Mouse (Mus musculus) stomach, embryonic 15.5 days (tissue): ENCODE results near the gene Ptk7. TPM values are rescaled to one million over a fixed set of nuclear protein-coding genes. Genes with fewer than 3 reads are reported as not detected.

Experiments
- ATAC-seq: fragments of 200-750 bp; cut with Nextera tagmentation; 2 replicates; pipeline ENCODE4 v1.8.0; 2017; ENCODE audit warnings: low read depth, moderate number of reproducible peaks, moderate TSS enrichment; ENCODE audit not compliant: insufficient read depth, low FRiP score
- H3K27ac ChIP-seq: fragments of 300-500 bp; sonication (generic); 2 replicates; pipeline ENCODE4 v1.5.1; 2015; ENCODE audit warnings: mild to moderate bottlenecking, inconsistent platforms
- H3K27me3 ChIP-seq: fragments of 300-500 bp; sonication (generic); replicated peaks from 2 replicates; pipeline ENCODE4 v1.6.1; 2015; ENCODE audit warnings: inconsistent platforms
- H3K36me3 ChIP-seq: fragments of 300-500 bp; sonication (generic); 2 replicates; pipeline ENCODE4 v1.6.1; 2015; ENCODE audit warnings: inconsistent platforms
- H3K4me1 ChIP-seq: fragments of 300-500 bp; sonication (generic); 2 replicates; pipeline ENCODE4 v1.6.1; 2015; ENCODE audit warnings: inconsistent platforms
- H3K4me2 ChIP-seq: fragments of 300-500 bp; sonication (generic); 2 replicates; pipeline ENCODE4 v1.6.1; 2015; ENCODE audit warnings: mild to moderate bottlenecking, inconsistent platforms
- H3K4me3 ChIP-seq: fragments of 300-500 bp; sonication (generic); replicated peaks from 2 replicates; pipeline ENCODE4 v1.5.1; 2015; ENCODE audit warnings: inconsistent platforms
- H3K9ac ChIP-seq: fragments of 300-500 bp; sonication (generic); 2 replicates; pipeline ENCODE4 v1.6.1; 2015; ENCODE audit warnings: inconsistent platforms
- H3K9me3 ChIP-seq: fragments of 300-500 bp; sonication (generic); 2 replicates; pipeline ENCODE4 v1.6.1; 2016; ENCODE audit warnings: inconsistent platforms
- WGBS: fragments of 180-500 bp; shearing (Covaris S2); methylation state at CpG from one replicate; pipeline ENCODE4 v1.1.7; 2015; 5-methylcytosine and 5-hydroxymethylcytosine counted together
- microRNA-seq: library from miRNA; unstranded; fragments of <30 nt; microRNA quantifications from one replicate; pipeline ENCODE4, GENCODE M21; 2016
- polyA plus RNA-seq: library from polyadenylated mRNA; unstranded; fragments of >200 nt; fragmentation: Nextera tagmentation; extraction: Ambion mirVana; gene quantifications from 2 replicates; pipeline ENCODE4 v1.2.1, GENCODE M21; 2015

Gene Ptk7
- polyA plus RNA-seq, 1 experiment from 2014 or later = 87.6 TPM

- no peak; the same call in 1 of the 2 replicates for ATAC-seq
- peak within 1 kb of the TSS; percentile 82 for H3K4me2 ChIP-seq
- no peaks in the 10 kb centered on the region for H3K27me3 ChIP-seq
- 5% methylated on average over 44 of the region's 49 CpGs for WGBS
- H3K9ac ChIP-seq = peak within 1 kb of the TSS; percentile 38; the same call in 1 of the 2 replicates
- no peak within 1 kb of the TSS for H3K27ac ChIP-seq
- H3K9me3 ChIP-seq = no peaks in the 10 kb centered on the region
- H3K36me3 ChIP-seq = peaks cover 29% of the 10 kb centered on the region
- peak within 1 kb of the TSS; percentile 45 for H3K4me3 ChIP-seq
- peaks cover 27% of the 10 kb centered on the region for H3K4me1 ChIP-seq
These were observed 83.3 kb downstream of the Ptk7 start, which contains the start of gene Cul9 for GRCm38 (mm10) chr17:46545813-46546564. Cul9 (minus strand) TSS chr17:46546388.

- WGBS = 84% methylated on average over 12 of the region's 12 CpGs
- no peak for ATAC-seq
- H3K4me1 ChIP-seq = peaks cover 25% of the 10 kb centered on the region
These were observed 85.6 kb downstream of the Ptk7 start for GRCm38 (mm10) chr17:46543661-46544060.

GRCm38 (mm10) chr17:46525579-46526307 is 103.6 kb downstream of the Ptk7 start:
- no peaks in the 10 kb centered on the region; the same call in 1 of the 2 replicates for H3K27me3 ChIP-seq
- 0 out of 2 replicates have a peak, but pooled peaks cover 4% of the 10 kb centered on the region for H3K4me1 ChIP-seq
- H3K27ac ChIP-seq = no peak overlapping the region
- no peaks in the 10 kb centered on the region for H3K9me3 ChIP-seq
- H3K9ac ChIP-seq = no peak overlapping the region
- ATAC-seq = peak; percentile 68
- H3K4me3 ChIP-seq = no peak overlapping the region
- WGBS = 43% methylated on average over 12 of the region's 12 CpGs
- no peak overlapping the region for H3K4me2 ChIP-seq
- H3K36me3 ChIP-seq = no peaks in the 10 kb centered on the region

More at GRCm38 (mm10) chr17:46543661-46544060, 85.6 kb downstream of the Ptk7 start:
- Histone ChIP-seq H3K27me3 (no peaks in the 10 kb centered on the region), H3K9ac (no peak overlapping the region), H3K36me3 (peaks cover 8% of the 10 kb centered on the region; the same call in 1 of the 2 replicates), H3K4me3 (no peak overlapping the region), H3K27ac (no peak overlapping the region), H3K9me3 (no peaks in the 10 kb centered on the region), H3K4me2 (no peak overlapping the region)

GRCm38 (mm10) chr17:46525065-46525464 is 104.2 kb downstream of the Ptk7 start:
- Histone ChIP-seq H3K36me3 (no peaks in the 10 kb centered on the region), H3K27ac (no peak overlapping the region)
- WGBS = 65% methylated on average over 10 of the region's 10 CpGs

GRCm38 (mm10) chr17:46521963-46522668 is 107.2 kb downstream of the Ptk7 start:
- Histone ChIP-seq H3K9me3 (no peaks in the 10 kb centered on the region), H3K4me1 (0 out of 2 replicates have a peak, but pooled peaks cover 7% of the 10 kb centered on the region), H3K27ac (no peak overlapping the region), H3K36me3 (no peaks in the 10 kb centered on the region), H3K4me2 (no peak overlapping the region), H3K4me3 (no peak overlapping the region), H3K27me3 (no peaks in the 10 kb centered on the region; the same call in 1 of the 2 replicates), H3K9ac (no peak overlapping the region)
- ATAC-seq = no peak
- 40% methylated on average over 24 of the region's 24 CpGs for WGBS

More at GRCm38 (mm10) chr17:46525065-46525464, 104.2 kb downstream of the Ptk7 start:
- Histone ChIP-seq H3K4me1 (0 out of 2 replicates have a peak, but pooled peaks cover 7% of the 10 kb centered on the region), H3K9me3 (no peaks in the 10 kb centered on the region), H3K4me2 (no peak overlapping the region), H3K4me3 (no peak overlapping the region), H3K9ac (no peak overlapping the region), H3K27me3 (no peaks in the 10 kb centered on the region; the same call in 1 of the 2 replicates)
- no peak for ATAC-seq

GRCm38 (mm10) chr17:46521174-46521573 is 108.1 kb downstream of the Ptk7 start:
- 69% methylated on average over 9 of the region's 9 CpGs for WGBS

GRCm38 (mm10) chr17:46520385-46520979 is 108.8 kb downstream of the Ptk7 start:
- Histone ChIP-seq H3K36me3 (no peaks in the 10 kb centered on the region), H3K4me3 (peak overlapping the region; percentile 16), H3K9ac (no peak overlapping the region), H3K4me2 (peak overlapping the region; percentile 42), H3K27ac (no peak overlapping the region), H3K4me1 (0 out of 2 replicates have a peak, but pooled peaks cover 7% of the 10 kb centered on the region), H3K27me3 (no peaks in the 10 kb centered on the region; the same call in 1 of the 2 replicates), H3K9me3 (no peaks in the 10 kb centered on the region)
- 30% methylated on average over 25 of the region's 25 CpGs for WGBS
- peak; percentile 38; the same call in 1 of the 2 replicates for ATAC-seq

More at GRCm38 (mm10) chr17:46521174-46521573, 108.1 kb downstream of the Ptk7 start:
- H3K27me3 ChIP-seq = no peaks in the 10 kb centered on the region; the same call in 1 of the 2 replicates
- H3K9ac ChIP-seq = no peak overlapping the region
- H3K4me1 ChIP-seq = 0 out of 2 replicates have a peak, but pooled peaks cover 7% of the 10 kb centered on the region
- ATAC-seq = no peak
- H3K9me3 ChIP-seq = no peaks in the 10 kb centered on the region
- no peak overlapping the region for H3K27ac ChIP-seq
- 0 out of 2 replicates have a peak overlapping the region, but pooled peaks have one; percentile 16 for H3K4me3 ChIP-seq
- no peaks in the 10 kb centered on the region for H3K36me3 ChIP-seq
- H3K4me2 ChIP-seq = peak overlapping the region; percentile 42

GRCm38 (mm10) chr17:46519971-46520370 is 109.3 kb downstream of the Ptk7 start:
- Histone ChIP-seq H3K27me3 (no peaks in the 10 kb centered on the region; the same call in 1 of the 2 replicates), H3K36me3 (no peaks in the 10 kb centered on the region), H3K9me3 (no peaks in the 10 kb centered on the region), H3K27ac (no peak overlapping the region), H3K4me3 (peak overlapping the region; percentile 16), H3K9ac (no peak overlapping the region), H3K4me2 (peak overlapping the region; percentile 42), H3K4me1 (0 out of 2 replicates have a peak, but pooled peaks cover 7% of the 10 kb centered on the region)
- 56% methylated on average over 10 of the region's 10 CpGs for WGBS
- no peak for ATAC-seq

Small RNAs within 50 kb of the gene (microRNA-seq; reads per million reads assigned to microRNA genes)
- not detected for gene Mir6976

Other genes with a start within 250 kb of the Ptk7 start
- gene Zfp318, start 245.8 kb downstream of the Ptk7 start, polyA plus RNA-seq = 8.2 and 9.8 TPM in 2 replicates
- 1.3 and 1.9 TPM in 2 replicates for gene Crip3, start 200.6 kb downstream of the Ptk7 start, polyA plus RNA-seq
- gene Slc22a7, start 191.0 kb downstream of the Ptk7 start, polyA plus RNA-seq = not detected in 2 replicates
- gene Ttbk1, start 141.8 kb downstream of the Ptk7 start, polyA plus RNA-seq = 0.27 and 0.31 TPM in 2 replicates
- gene Dnph1, start 132.8 kb downstream of the Ptk7 start, polyA plus RNA-seq = 47.7 and 49.7 TPM in 2 replicates
- gene Cul9, start 83.1 kb downstream of the Ptk7 start, polyA plus RNA-seq = 3.2 and 4.6 TPM in 2 replicates
- gene Srf, start 73.3 kb downstream of the Ptk7 start, polyA plus RNA-seq = 8.7 and 9.4 TPM in 2 replicates
- 38.4 and 41.4 TPM in 2 replicates for gene Klc4, start 16.5 kb upstream of the Ptk7 start, polyA plus RNA-seq
- gene Mrpl2, start 16.7 kb upstream of the Ptk7 start, polyA plus RNA-seq = 112 and 126 TPM in 2 replicates
- 42.9 and 49.5 TPM in 2 replicates for gene Cul7, start 20.8 kb upstream of the Ptk7 start, polyA plus RNA-seq
- gene Rrp36, start 44.8 kb upstream of the Ptk7 start, polyA plus RNA-seq = 53.2 and 57.2 TPM in 2 replicates
- gene Mea1, start 49.3 kb upstream of the Ptk7 start, polyA plus RNA-seq = 145 and 153 TPM in 2 replicates
- 102 and 103 TPM in 2 replicates for gene Klhdc3, start 51.4 kb upstream of the Ptk7 start, polyA plus RNA-seq
- 72.8 and 86.7 TPM in 2 replicates for gene Ppp2r5d, start 75.6 kb upstream of the Ptk7 start, polyA plus RNA-seq
- 24.9 and 27.1 TPM in 2 replicates for gene Pex6, start 82.0 kb upstream of the Ptk7 start, polyA plus RNA-seq
- 12.5 and 15.0 TPM in 2 replicates for gene Gnmt, start 99.7 kb upstream of the Ptk7 start, polyA plus RNA-seq
- gene Cnpy3, start 122.7 kb upstream of the Ptk7 start, polyA plus RNA-seq = 79.0 and 79.3 TPM in 2 replicates
- 0.37 and 0.57 TPM in 2 replicates for gene Ptcra, start 134.2 kb upstream of the Ptk7 start, polyA plus RNA-seq
- gene 2310039H08Rik, start 143.1 kb upstream of the Ptk7 start, polyA plus RNA-seq = 76.0 and 89.3 TPM in 2 replicates
- 145 and 155 TPM in 2 replicates for gene Rpl7l1, start 153.2 kb upstream of the Ptk7 start, polyA plus RNA-seq
- gene Bicral, start 229.0 kb upstream of the Ptk7 start, polyA plus RNA-seq = 4.6 and 5.6 TPM in 2 replicates